Mouse (Mus musculus) cortical plate, adult 2 months (tissue): ENCODE measurements around the gene Tmem63b.

Source experiments
- CTCF ChIP-seq: fragments of 200-500 bp; IDR thresholded peaks from 2 replicates; pipeline ENCODE4 v1.5.1; 2011; ENCODE audit warnings: mild to moderate bottlenecking, control low read depth, low read length; ENCODE audit not compliant: insufficient read depth; ENCODE audit errors: extremely low read depth
- POLR2A ChIP-seq: fragments of 200-500 bp; IDR thresholded peaks from 2 replicates; pipeline ENCODE4 v1.6.1; 2011; ENCODE audit warnings: mild to moderate bottlenecking, low read length, control low read depth; ENCODE audit not compliant: insufficient read depth; ENCODE audit errors: extremely low read depth

DNA sequence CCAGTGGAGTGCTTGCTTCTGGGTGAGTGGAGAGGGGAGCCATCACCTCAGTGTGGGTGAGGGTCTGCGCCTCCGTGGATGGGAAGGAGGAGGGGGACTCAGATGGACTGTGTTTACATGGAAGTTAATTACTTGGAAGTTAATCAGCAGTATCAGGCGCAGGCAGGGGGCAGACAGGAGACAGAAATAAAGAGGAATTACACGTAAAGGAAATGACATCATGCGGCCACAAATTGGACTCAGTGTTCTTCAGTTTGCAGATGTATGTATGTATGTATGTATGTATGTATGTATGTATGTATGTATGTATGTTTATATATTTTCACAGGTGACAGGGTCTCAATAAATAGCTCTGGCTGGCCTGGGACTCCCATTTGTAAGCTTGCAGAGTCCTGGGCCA, 20.1 kb upstream of the Tmem63b start:
- TF ChIP-seq CTCF = no peak
- TF ChIP-seq POLR2A = no peak
